Mouse (Mus musculus): ENCODE data around the gene Krtap4-2. TPM values are rescaled to one million over a fixed set of nuclear protein-coding genes. Genes with fewer than 3 reads are reported as not detected.
"Not testable (repeated sequence)": the region's sequence is repeated elsewhere in the genome, so short reads cannot be mapped to it uniquely, and the experiment has no call there.

Gene Krtap4-2
- not detected for total RNA-seq (2021)
- long read RNA-seq, experiment 1: 0 reads
- long read RNA-seq, experiment 2: 0 reads

GRCm38 (mm10) chr11:99634653-99635134, at the start of gene Krtap4-2:
Gene Krtap4-2, minus strand, starts transcription at chr11:99635084.
- DNase-seq: no peak

GRCm38 (mm10) chr11:99683481-99683880, 48.6 kb upstream of the Krtap4-2 start:
- DNase-seq: no peak

- DNase-seq: no peak
These were observed 31.0 kb upstream of the Krtap4-2 start, which contains the start of gene Krtap4-6 for GRCm38 (mm10) chr11:99665860-99666259. Gene Krtap4-6, minus strand, starts transcription at chr11:99665960.

GRCm38 (mm10) chr11:99662802-99663201, 27.9 kb upstream of the Krtap4-2 start:
- DNase-seq: no peak

GRCm38 (mm10) chr11:99659256-99659655, 24.4 kb upstream of the Krtap4-2 start:
- no peak for DNase-seq

GRCm38 (mm10) chr11:99658467-99659010, 23.7 kb upstream of the Krtap4-2 start, which contains the start of gene Gm11563:
Gene Gm11563, minus strand, starts transcription at chr11:99658960.
- not testable (repeated sequence) for DNase-seq

- DNase-seq: no peak
These were observed 22.2 kb upstream of the Krtap4-2 start for GRCm38 (mm10) chr11:99657051-99657450.

- DNase-seq: no peak
These were observed 15.3 kb upstream of the Krtap4-2 start, which contains the start of gene Gm11555 for GRCm38 (mm10) chr11:99650136-99650535. Gene Gm11555, minus strand, starts transcription at chr11:99650236.

GRCm38 (mm10) chr11:99646444-99646843, 11.6 kb upstream of the Krtap4-2 start:
- no peak for DNase-seq

GRCm38 (mm10) chr11:99644351-99644750, 9.5 kb upstream of the Krtap4-2 start:
- DNase-seq: no peak

GRCm38 (mm10) chr11:99643635-99644139, 8.8 kb upstream of the Krtap4-2 start, which contains the start of gene Krtap4-7:
Gene Krtap4-7, minus strand, starts transcription at chr11:99644089.
- not testable (repeated sequence) for DNase-seq

- DNase-seq: no peak
These were observed 6.0 kb upstream of the Krtap4-2 start for GRCm38 (mm10) chr11:99640926-99641325.

GRCm38 (mm10) chr11:99637086-99637485, 2.2 kb upstream of the Krtap4-2 start:
- no peak for DNase-seq

GRCm38 (mm10) chr11:99633293-99633692, 1.6 kb downstream of the Krtap4-2 start:
- DNase-seq: no peak

- no peak for DNase-seq
These were observed 4.0 kb downstream of the Krtap4-2 start for GRCm38 (mm10) chr11:99630890-99631289.

GRCm38 (mm10) chr11:99628138-99628537, 6.7 kb downstream of the Krtap4-2 start, which contains the start of gene Krtap4-1:
Gene Krtap4-1, minus strand, starts transcription at chr11:99628238.
- no peak for DNase-seq

- no peak for DNase-seq
These were observed 14.5 kb downstream of the Krtap4-2 start, which contains the start of gene Gm11562 for GRCm38 (mm10) chr11:99620335-99620734. Gene Gm11562, minus strand, starts transcription at chr11:99620435.

- DNase-seq: no peak
These were observed 20.0 kb downstream of the Krtap4-2 start, which contains the start of gene Krtap2-4 for GRCm38 (mm10) chr11:99614796-99615363. Gene Krtap2-4, minus strand, starts transcription at chr11:99614846.

- DNase-seq: not testable (repeated sequence)
These were observed 24.8 kb downstream of the Krtap4-2 start, which contains the start of gene Gm11937 for GRCm38 (mm10) chr11:99610089-99610488. Gene Gm11937, minus strand, starts transcription at chr11:99610189.

- no peak for DNase-seq
These were observed 25.8 kb downstream of the Krtap4-2 start for GRCm38 (mm10) chr11:99609126-99609525.

GRCm38 (mm10) chr11:99603208-99603607, 31.7 kb downstream of the Krtap4-2 start, which contains the start of gene Gm11938:
Gene Gm11938, minus strand, starts transcription at chr11:99603308.
- not testable (repeated sequence) for DNase-seq

- not testable (repeated sequence) for DNase-seq
These were observed 37.1 kb downstream of the Krtap4-2 start, which contains the start of gene Krtap9-3 for GRCm38 (mm10) chr11:99597742-99598141. Gene Krtap9-3, minus strand, starts transcription at chr11:99598105.

- DNase-seq: no peak
These were observed 43.9 kb downstream of the Krtap4-2 start, which contains the start of gene Krtap1-3 for GRCm38 (mm10) chr11:99590981-99591380. Gene Krtap1-3, minus strand, starts transcription at chr11:99591339.
